Mouse (Mus musculus) ovary, postnatal 36 days (tissue): Measurements from ENCODE around the gene Tmem161a.
"Not testable (repeated sequence)": the region's sequence is repeated elsewhere in the genome, so short reads cannot be mapped to it uniquely, and the experiment has no call there.

ENCODE experiments used
- DNase-seq: peaks from one replicate; pipeline ENCODE4 v3.0.0; 2022; ENCODE audit warnings: low spot score, mixed read lengths

Gene Tmem161a

GRCm38 (mm10) chr8:70210538-70210937, 38.4 kb downstream of the Tmem161a start:
- DNase-seq = peak; percentile 13

- DNase-seq = no peak
These were observed 39.1 kb downstream of the Tmem161a start for GRCm38 (mm10) chr8:70211275-70211674.

GRCm38 (mm10) chr8:70211726-70212111, 39.6 kb downstream of the Tmem161a start:
- no peak for DNase-seq

- peak; percentile 96 for DNase-seq
These were observed 40.2 kb downstream of the Tmem161a start, which contains the start of gene Slc25a42 for GRCm38 (mm10) chr8:70212112-70213055. Gene Slc25a42, minus strand, starts transcription at chr8:70212305.

GRCm38 (mm10) chr8:70214411-70214810, 42.3 kb downstream of the Tmem161a start:
- DNase-seq = no peak

GRCm38 (mm10) chr8:70215092-70215491, 42.9 kb downstream of the Tmem161a start:
- DNase-seq = no peak

- DNase-seq = not testable (repeated sequence)
These were observed 44.0 kb downstream of the Tmem161a start for GRCm38 (mm10) chr8:70216161-70216560.

- peak; percentile 72 for DNase-seq
These were observed 44.4 kb downstream of the Tmem161a start for GRCm38 (mm10) chr8:70216566-70216965.

- DNase-seq = no peak
These were observed 45.3 kb downstream of the Tmem161a start for GRCm38 (mm10) chr8:70217441-70217840.

GRCm38 (mm10) chr8:70219107-70219684, 47.0 kb downstream of the Tmem161a start:
- DNase-seq = peak; percentile 80

- peak; percentile 76 for DNase-seq
These were observed 48.2 kb downstream of the Tmem161a start for GRCm38 (mm10) chr8:70220236-70220840.

GRCm38 (mm10) chr8:70220911-70221310, 48.8 kb downstream of the Tmem161a start:
- DNase-seq = no peak

- DNase-seq = no peak
These were observed 49.9 kb downstream of the Tmem161a start for GRCm38 (mm10) chr8:70222041-70222440.

GRCm38 (mm10) chr8:70223341-70223740, 51.2 kb downstream of the Tmem161a start:
- peak; percentile 69 for DNase-seq

- no peak for DNase-seq
These were observed 55.8 kb downstream of the Tmem161a start for GRCm38 (mm10) chr8:70227997-70228396.

- DNase-seq = no peak
These were observed 58.7 kb downstream of the Tmem161a start for GRCm38 (mm10) chr8:70230837-70231236.
